Mouse (Mus musculus): Measurements from ENCODE around the gene Tnnc2. TPM values are rescaled to one million over a fixed set of nuclear protein-coding genes. Genes with fewer than 3 reads are reported as not detected.

The Tnnc2 gene
- polyA plus RNA-seq, 1 experiment: 124 TPM

- TF ChIP-seq POLR2A (IDR thresholded peaks at IDR 0.05; ENCODE audit: low read depth, low read length) (peak; percentile 91), CTCF (conservative IDR thresholded peaks at IDR 0.05; ENCODE audit: insufficient read depth, insufficient read length, low read depth, low read length) (no peak)
- WGBS: 1% methylated on average over 32 of the region's 32 CpGs
- Histone ChIP-seq H3K36me3 (ENCODE audit: control insufficient read depth, insufficient read depth, low read length) (peaks cover 3% of the 10 kb centered on the region; the same call in 1 of the 2 replicates), H3K4me3 (ENCODE audit: insufficient read depth, low read depth, low read length) (peak within 1 kb of the TSS; percentile 70), H3K27me3 (replicated peaks; ENCODE audit: control insufficient read depth, insufficient read depth, low read length) (no peaks in the 10 kb centered on the region), H3K4me1 (ENCODE audit: control insufficient read depth, insufficient read depth, low read length) (no peaks in the 10 kb centered on the region; the same call in 1 of the 2 replicates), H3K27ac (ENCODE audit: insufficient read depth, low read depth, low read length) (peak within 1 kb of the TSS; percentile 33; the same call in 1 of the 2 replicates)
- peak; percentile 100 for DNase-seq
These were observed 42.9 kb upstream of the Tnnc2 start, which contains the start of gene Zswim1 for GRCm38 (mm10) chr2:164822636-164823165. Gene Zswim1, plus strand, starts transcription at chr2:164822686.

DNA sequence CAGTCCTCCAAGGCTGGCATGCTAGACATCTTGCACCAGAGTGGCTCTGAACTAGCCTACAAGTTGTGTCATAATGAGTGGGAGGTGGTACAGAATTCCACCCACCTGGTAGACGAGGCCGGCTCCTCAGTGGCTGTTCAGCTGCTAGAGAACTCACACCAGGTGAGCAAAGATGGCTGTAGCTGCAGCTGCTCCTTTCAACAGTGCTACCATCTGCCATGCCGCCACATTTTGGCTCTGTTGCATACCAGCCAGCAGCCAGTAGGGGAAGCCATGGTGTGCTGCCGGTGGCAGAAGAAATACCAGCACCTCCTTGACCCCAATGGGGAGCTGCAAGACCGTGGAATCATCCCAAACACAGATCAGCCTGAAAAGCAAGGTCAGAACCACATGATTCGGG is 41.3 kb upstream of the Tnnc2 start:
- Histone ChIP-seq H3K4me3 (ENCODE audit: insufficient read depth, low read depth, low read length) (no peak overlapping the region), H3K27ac (ENCODE audit: insufficient read depth, low read depth, low read length) (no peak overlapping the region), H3K27me3 (replicated peaks; ENCODE audit: control insufficient read depth, insufficient read depth, low read length) (no peaks in the 10 kb centered on the region), H3K36me3 (ENCODE audit: control insufficient read depth, insufficient read depth, low read length) (peaks cover 3% of the 10 kb centered on the region; the same call in 1 of the 2 replicates), H3K4me1 (ENCODE audit: control insufficient read depth, insufficient read depth, low read length) (no peaks in the 10 kb centered on the region; the same call in 1 of the 2 replicates)
- TF ChIP-seq POLR2A (IDR thresholded peaks at IDR 0.05; ENCODE audit: low read depth, low read length) (no peak), CTCF (conservative IDR thresholded peaks at IDR 0.05; ENCODE audit: insufficient read depth, insufficient read length, low read depth, low read length) (no peak)
- WGBS: 90% methylated on average over 6 of the region's 6 CpGs
- DNase-seq: no peak

- TF ChIP-seq POLR2A (IDR thresholded peaks at IDR 0.05; ENCODE audit: low read depth, low read length) (no peak), CTCF (conservative IDR thresholded peaks at IDR 0.05; ENCODE audit: insufficient read depth, insufficient read length, low read depth, low read length) (no peak)
- WGBS: 81% methylated on average over 5 of the region's 5 CpGs
- Histone ChIP-seq H3K27ac (ENCODE audit: insufficient read depth, low read depth, low read length) (no peak overlapping the region), H3K4me3 (ENCODE audit: insufficient read depth, low read depth, low read length) (no peak overlapping the region), H3K36me3 (ENCODE audit: control insufficient read depth, insufficient read depth, low read length) (no peaks in the 10 kb centered on the region), H3K27me3 (replicated peaks; ENCODE audit: control insufficient read depth, insufficient read depth, low read length) (no peaks in the 10 kb centered on the region), H3K4me1 (ENCODE audit: control insufficient read depth, insufficient read depth, low read length) (no peaks in the 10 kb centered on the region; the same call in 1 of the 2 replicates)
- no peak for DNase-seq
These were observed 37.9 kb upstream of the Tnnc2 start for GRCm38 (mm10) chr2:164817703-164818102.

GRCm38 (mm10) chr2:164817206-164817605 is 37.4 kb upstream of the Tnnc2 start:
- TF ChIP-seq POLR2A (IDR thresholded peaks at IDR 0.05; ENCODE audit: low read depth, low read length): no peak
- H3K27me3 ChIP-seq (replicated peaks; ENCODE audit: control insufficient read depth, insufficient read depth, low read length): no peaks in the 10 kb centered on the region
- no peak for DNase-seq
- 85% methylated on average over 6 of the region's 6 CpGs for WGBS
- H3K27ac ChIP-seq (ENCODE audit: insufficient read depth, low read depth, low read length): no peak overlapping the region
- H3K4me1 ChIP-seq (ENCODE audit: control insufficient read depth, insufficient read depth, low read length): no peaks in the 10 kb centered on the region
- no peaks in the 10 kb centered on the region for H3K36me3 ChIP-seq (ENCODE audit: control insufficient read depth, insufficient read depth, low read length)
- H3K4me3 ChIP-seq (ENCODE audit: insufficient read depth, low read depth, low read length): no peak overlapping the region

GRCm38 (mm10) chr2:164815821-164816220 is 36.1 kb upstream of the Tnnc2 start:
- 93% methylated on average over 8 of the region's 8 CpGs for WGBS
- Histone ChIP-seq H3K36me3 (ENCODE audit: control insufficient read depth, insufficient read depth, low read length) (no peaks in the 10 kb centered on the region), H3K27ac (ENCODE audit: insufficient read depth, low read depth, low read length) (no peak overlapping the region), H3K4me1 (ENCODE audit: control insufficient read depth, insufficient read depth, low read length) (no peaks in the 10 kb centered on the region), H3K4me3 (ENCODE audit: insufficient read depth, low read depth, low read length) (no peak overlapping the region), H3K27me3 (replicated peaks; ENCODE audit: control insufficient read depth, insufficient read depth, low read length) (no peaks in the 10 kb centered on the region)
- TF ChIP-seq POLR2A (IDR thresholded peaks at IDR 0.05; ENCODE audit: low read depth, low read length): no peak
- no peak for TF ChIP-seq CTCF (conservative IDR thresholded peaks at IDR 0.05; ENCODE audit: insufficient read depth, insufficient read length, low read depth, low read length)
- DNase-seq: no peak

GRCm38 (mm10) chr2:164815348-164815747 is 35.6 kb upstream of the Tnnc2 start:
- no peak overlapping the region for H3K27ac ChIP-seq (ENCODE audit: insufficient read depth, low read depth, low read length)
- DNase-seq: no peak
- no peaks in the 10 kb centered on the region for H3K36me3 ChIP-seq (ENCODE audit: control insufficient read depth, insufficient read depth, low read length)
- H3K4me1 ChIP-seq (ENCODE audit: control insufficient read depth, insufficient read depth, low read length): no peaks in the 10 kb centered on the region
- TF ChIP-seq POLR2A (IDR thresholded peaks at IDR 0.05; ENCODE audit: low read depth, low read length) (no peak), CTCF (conservative IDR thresholded peaks at IDR 0.05; ENCODE audit: insufficient read depth, insufficient read length, low read depth, low read length) (no peak)
- no peaks in the 10 kb centered on the region for H3K27me3 ChIP-seq (replicated peaks; ENCODE audit: control insufficient read depth, insufficient read depth, low read length)
- H3K4me3 ChIP-seq (ENCODE audit: insufficient read depth, low read depth, low read length): no peak overlapping the region
- WGBS: 87% methylated on average over 5 of the region's 5 CpGs

DNA sequence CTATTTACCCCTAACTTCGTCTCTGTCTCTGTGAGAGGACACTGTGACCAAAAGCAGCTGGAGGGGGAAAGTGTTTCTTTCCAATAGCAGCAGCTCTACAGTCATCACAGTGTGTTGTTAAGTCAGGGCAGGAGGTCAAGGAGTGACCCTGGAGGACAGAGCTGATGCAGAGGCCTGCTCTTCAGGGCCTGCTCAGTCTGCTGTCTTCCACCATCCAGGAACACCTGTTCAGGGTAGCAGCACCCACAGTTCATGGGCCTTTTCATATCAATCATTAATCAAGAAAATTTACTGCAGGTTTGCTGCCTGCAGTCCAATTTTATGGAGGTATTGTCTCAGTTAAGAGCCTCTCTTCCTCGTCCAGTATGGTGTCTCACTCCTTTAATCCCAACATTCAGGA is 33.8 kb upstream of the Tnnc2 start:
- no peaks in the 10 kb centered on the region for H3K4me1 ChIP-seq (ENCODE audit: control insufficient read depth, insufficient read depth, low read length)
- DNase-seq: peak; percentile 38
- no peaks in the 10 kb centered on the region for H3K36me3 ChIP-seq (ENCODE audit: control insufficient read depth, insufficient read depth, low read length)
- no peaks in the 10 kb centered on the region for H3K27me3 ChIP-seq (replicated peaks; ENCODE audit: control insufficient read depth, insufficient read depth, low read length)
- no peak overlapping the region for H3K27ac ChIP-seq (ENCODE audit: insufficient read depth, low read depth, low read length)
- WGBS: 36% methylated on average over 2 of the region's 2 CpGs
- H3K4me3 ChIP-seq (ENCODE audit: insufficient read depth, low read depth, low read length): no peak overlapping the region
- TF ChIP-seq POLR2A (IDR thresholded peaks at IDR 0.05; ENCODE audit: low read depth, low read length) (no peak), CTCF (conservative IDR thresholded peaks at IDR 0.05; ENCODE audit: insufficient read depth, insufficient read length, low read depth, low read length) (no peak)

Data from kidney, adult 2 months (tissue).